Mouse (Mus musculus) kidney, postnatal 0 days (tissue): ENCODE measurements at regions not wholly inside any gene's neighbourhood (a gene's known extent, or its start where the extent isn't known, plus 50 kb on each side); places are given as distances from the start of the nearest gene placed in this dataset.

Source experiments
- ATAC-seq: fragments of 200-750 bp; cut with Nextera tagmentation; replicated peaks from 2 replicates; pipeline ENCODE4 v1.8.0; 2017; ENCODE audit warnings: low read depth, moderate number of reproducible peaks, moderate TSS enrichment, moderate library complexity; ENCODE audit not compliant: low FRiP score
- DNase-seq: peaks from one replicate; pipeline ENCODE4 v3.0.0-alpha.2; 2016; ENCODE audit warnings: low spot score
- H3K27ac ChIP-seq: fragments of 300-500 bp; sonication (generic); 2 replicates; pipeline ENCODE4 v1.5.1; 2014; ENCODE audit warnings: mild to moderate bottlenecking
- H3K27me3 ChIP-seq: fragments of 300-500 bp; sonication (generic); 2 replicates; pipeline ENCODE4 v1.6.1; 2014; ENCODE audit warnings: low read length, mixed read lengths; ENCODE audit not compliant: insufficient read depth
- H3K36me3 ChIP-seq: fragments of 300-500 bp; sonication (generic); 2 replicates; pipeline ENCODE4 v1.6.1; 2014; ENCODE audit warnings: low read length, mixed read lengths; ENCODE audit not compliant: insufficient read depth
- H3K4me1 ChIP-seq: fragments of 300-500 bp; sonication (generic); replicated peaks from 2 replicates; pipeline ENCODE4 v1.6.1; 2014; ENCODE audit warnings: antibody characterized with exemption, low read length, mixed read lengths; ENCODE audit not compliant: insufficient read depth
- H3K4me2 ChIP-seq: fragments of 300-500 bp; sonication (generic); 2 replicates; pipeline ENCODE4 v1.6.1; 2014; ENCODE audit warnings: mild to moderate bottlenecking, low read length, moderate library complexity, mixed read lengths
- H3K4me3 ChIP-seq: fragments of 300-500 bp; sonication (generic); replicated peaks from 2 replicates; pipeline ENCODE4 v1.5.1; 2014; ENCODE audit warnings: low read depth, low read length
- H3K9ac ChIP-seq: fragments of 300-500 bp; sonication (generic); 2 replicates; pipeline ENCODE4 v1.6.1; 2014; ENCODE audit warnings: low read depth, low read length
- H3K9me3 ChIP-seq: fragments of 300-500 bp; sonication (generic); replicated peaks from 2 replicates; pipeline ENCODE4 v1.6.1; 2016; ENCODE audit warnings: low read length, inconsistent platforms, mixed read lengths
- CTCF ChIP-seq: IDR thresholded peaks from 2 replicates; pipeline ENCODE4 v1.5.1; 2016; ENCODE audit warnings: antibody characterized with exemption, low read depth, mild to moderate bottlenecking, moderate library complexity
- WGBS: fragments of 180-500 bp; shearing (Covaris S2); extraction: QIAGEN DNeasy Blood & Tissue Kit; methylation state at CpG from one replicate; pipeline ENCODE4 v1.1.7; 2014; 5-methylcytosine and 5-hydroxymethylcytosine counted together

GRCm38 (mm10) chr10:37613936-37614335, 475.2 kb upstream of the Marcks start:
- Histone ChIP-seq H3K9me3 (no peaks in the 10 kb centered on the region), H3K27ac (no peak overlapping the region), H3K27me3 (no peaks in the 10 kb centered on the region), H3K4me1 (no peaks in the 10 kb centered on the region), H3K36me3 (no peaks in the 10 kb centered on the region), H3K9ac (no peak overlapping the region), H3K4me3 (no peak overlapping the region), H3K4me2 (no peak overlapping the region)
- 65% methylated on average over 1 of the region's 1 CpGs for WGBS
- ATAC-seq: no peak
- DNase-seq: no peak
- TF ChIP-seq CTCF: no peak

- 54% methylated on average over 1 of the region's 1 CpGs for WGBS
- DNase-seq: peak; percentile 21
- Histone ChIP-seq H3K27me3 (no peaks in the 10 kb centered on the region), H3K9ac (no peak overlapping the region), H3K4me1 (0 out of 2 replicates have a peak, but pooled peaks cover 4% of the 10 kb centered on the region), H3K9me3 (no peaks in the 10 kb centered on the region), H3K4me2 (no peak overlapping the region), H3K4me3 (no peak overlapping the region), H3K27ac (no peak overlapping the region), H3K36me3 (no peaks in the 10 kb centered on the region)
- no peak for TF ChIP-seq CTCF
- no peak for ATAC-seq
Observed at GRCm38 (mm10) chr10:37603529-37603928, 464.8 kb upstream of the Marcks start.

GRCm38 (mm10) chr10:37602936-37603335, 464.2 kb upstream of the Marcks start:
- Histone ChIP-seq H3K4me1 (0 out of 2 replicates have a peak, but pooled peaks cover 4% of the 10 kb centered on the region), H3K9me3 (no peaks in the 10 kb centered on the region), H3K27me3 (no peaks in the 10 kb centered on the region), H3K4me3 (no peak overlapping the region), H3K4me2 (no peak overlapping the region), H3K27ac (no peak overlapping the region), H3K36me3 (no peaks in the 10 kb centered on the region), H3K9ac (no peak overlapping the region)
- no peak for TF ChIP-seq CTCF
- WGBS: 43% methylated on average over 2 of the region's 2 CpGs
- ATAC-seq (no peak), DNase-seq (peak; percentile 81)

GRCm38 (mm10) chr10:37589889-37590288, 451.2 kb upstream of the Marcks start:
- WGBS: 66% methylated on average over 2 of the region's 2 CpGs
- no peak for TF ChIP-seq CTCF
- Histone ChIP-seq H3K9me3 (no peaks in the 10 kb centered on the region), H3K27ac (no peak overlapping the region), H3K4me1 (no peaks in the 10 kb centered on the region), H3K27me3 (no peaks in the 10 kb centered on the region), H3K4me3 (no peak overlapping the region), H3K36me3 (no peaks in the 10 kb centered on the region), H3K4me2 (no peak overlapping the region), H3K9ac (no peak overlapping the region)
- no peak for DNase-seq
- ATAC-seq: no peak

- WGBS: 100% methylated on average over 1 of the region's 1 CpGs
- H3K4me3 ChIP-seq: no peak overlapping the region
- no peaks in the 10 kb centered on the region for H3K9me3 ChIP-seq
- ATAC-seq (no peak), DNase-seq (no peak)
- H3K4me2 ChIP-seq: no peak overlapping the region
- TF ChIP-seq CTCF: no peak
- H3K9ac ChIP-seq: no peak overlapping the region
- no peaks in the 10 kb centered on the region for H3K36me3 ChIP-seq
- H3K27ac ChIP-seq: no peak overlapping the region
- H3K27me3 ChIP-seq: no peaks in the 10 kb centered on the region
- no peaks in the 10 kb centered on the region for H3K4me1 ChIP-seq
Observed at GRCm38 (mm10) chr10:37589009-37589408, 450.3 kb upstream of the Marcks start.

GRCm38 (mm10) chr10:37571171-37571570, 432.5 kb upstream of the Marcks start:
- no peak overlapping the region for H3K4me3 ChIP-seq
- 64% methylated on average over 2 of the region's 2 CpGs for WGBS

GRCm38 (mm10) chr10:37561705-37562104, 423.0 kb upstream of the Marcks start:
- no peaks in the 10 kb centered on the region for H3K9me3 ChIP-seq
- TF ChIP-seq CTCF: no peak
- H3K4me2 ChIP-seq: no peak overlapping the region
- H3K27ac ChIP-seq: no peak overlapping the region
- H3K36me3 ChIP-seq: no peaks in the 10 kb centered on the region
- DNase-seq (no peak), ATAC-seq (no peak)
- H3K27me3 ChIP-seq: no peaks in the 10 kb centered on the region
- WGBS: 93% methylated on average over 2 of the region's 2 CpGs
- no peak overlapping the region for H3K4me3 ChIP-seq
- no peak overlapping the region for H3K9ac ChIP-seq
- H3K4me1 ChIP-seq: no peaks in the 10 kb centered on the region

More at GRCm38 (mm10) chr10:37571171-37571570, 432.5 kb upstream of the Marcks start:
- no peaks in the 10 kb centered on the region for H3K27me3 ChIP-seq
- no peak overlapping the region for H3K27ac ChIP-seq
- no peaks in the 10 kb centered on the region for H3K9me3 ChIP-seq
- no peak overlapping the region for H3K9ac ChIP-seq
- ATAC-seq (no peak), DNase-seq (peak; percentile 10)
- H3K36me3 ChIP-seq: no peaks in the 10 kb centered on the region
- no peak overlapping the region for H3K4me2 ChIP-seq
- H3K4me1 ChIP-seq: no peaks in the 10 kb centered on the region
- no peak for TF ChIP-seq CTCF
